Mouse (Mus musculus): ENCODE results near the gene Cldnd1. TPM values are rescaled to one million over a fixed set of nuclear protein-coding genes. Genes with fewer than 3 reads are reported as not detected.

Cldnd1 gene
- total RNA-seq, 2 experiments from 2014 or later, result 69.1 to 69.7 TPM

Small RNA genes lying within 50 kb of the gene (microRNA-seq; reads per million reads assigned to microRNA genes)
- gene Gm27564, result 0 reads per million in 2 experiments

Other genes with a start within 250 kb of the Cldnd1 start
- 10 to 100 TPM; 32.4 to 33.0 TPM for gene St3gal6, start 203.7 kb upstream of the Cldnd1 start, total RNA-seq (2021)
- gene Gm813, start 110.9 kb upstream of the Cldnd1 start, total RNA-seq (2021), result not detected
- not detected for gene E330017A01Rik, start 89.2 kb upstream of the Cldnd1 start, total RNA-seq (2021)
- gene Cpox, start 57.6 kb upstream of the Cldnd1 start, total RNA-seq (2021), result 10 to 100 TPM; 20.4 to 25.7 TPM
- not detected for gene Gpr15, start 8.8 kb upstream of the Cldnd1 start, total RNA-seq (2021)
- not detected for gene Olfr172, start 35.3 kb downstream of the Cldnd1 start, total RNA-seq (2021)
- not detected for gene Olfr173, start 72.4 kb downstream of the Cldnd1 start, total RNA-seq (2021)
- gene Olfr175-ps1, start 98.9 kb downstream of the Cldnd1 start, total RNA-seq (2021), result not detected
- gene Olfr177, start 146.9 kb downstream of the Cldnd1 start, total RNA-seq (2021), result not detected
- gene Olfr178, start 164.2 kb downstream of the Cldnd1 start, total RNA-seq (2021), result not detected
- gene Olfr181, start 200.8 kb downstream of the Cldnd1 start, total RNA-seq (2021), result not detected
- not detected for gene Olfr180, start 201.5 kb downstream of the Cldnd1 start, total RNA-seq (2021)

Measured in heart, postnatal 10 days (tissue).